Mouse (Mus musculus) brain, embryonic 14.5 days (tissue): ENCODE measurements at regions not wholly inside any gene's neighbourhood (a gene's known extent, or its start where the extent isn't known, plus 50 kb on each side); places are given as distances from the start of the nearest gene placed in this dataset.

Source experiments
- CTCF ChIP-seq: fragments of 200-500 bp; IDR thresholded peaks from 2 replicates; pipeline ENCODE4 v1.5.1; 2012; ENCODE audit warnings: inconsistent platforms, mild to moderate bottlenecking, moderate library complexity, borderline replicate concordance; ENCODE audit not compliant: insufficient read depth, insufficient read length; ENCODE audit errors: extremely low read depth
- POLR2A ChIP-seq: fragments of 200-500 bp; IDR thresholded peaks from 2 replicates; pipeline ENCODE4 v1.6.1; 2012; ENCODE audit warnings: mild to moderate bottlenecking, inconsistent platforms, borderline replicate concordance; ENCODE audit not compliant: poor library complexity, insufficient read depth, insufficient read length, severe bottlenecking; ENCODE audit errors: extremely low read depth

DNA sequence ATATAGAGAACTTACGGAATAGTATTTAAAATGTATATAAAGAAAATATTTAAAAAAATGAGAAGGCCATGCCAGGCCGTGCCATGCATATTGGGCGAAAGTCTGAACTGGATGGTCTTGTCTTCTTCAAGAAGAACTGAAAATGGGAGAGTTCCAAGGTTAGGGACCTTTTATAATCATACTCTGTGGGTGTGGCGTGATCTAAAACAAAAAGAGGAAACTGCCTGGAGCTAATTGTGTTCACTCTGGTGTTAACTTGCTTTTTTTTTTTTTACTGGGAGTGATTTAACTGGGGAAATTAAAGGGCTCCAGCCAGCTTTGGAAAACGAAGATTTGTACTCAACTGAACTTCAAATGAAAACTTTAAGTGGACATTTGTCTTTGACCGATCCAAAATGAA, 799.2 kb upstream of the Cited2 start:
- TF ChIP-seq POLR2A: no peak
- TF ChIP-seq CTCF: no peak
